Mouse (Mus musculus) lung, adult 2 months (tissue): ENCODE results near the gene Zscan12.

Source experiments
- CTCF ChIP-seq: fragments of 200-500 bp; IDR thresholded peaks from 2 replicates; pipeline ENCODE4 v1.5.1; 2011; ENCODE audit warnings: mild to moderate bottlenecking, low read length, control low read depth; ENCODE audit not compliant: insufficient read depth
- POLR2A ChIP-seq: fragments of 200-500 bp; IDR thresholded peaks from 2 replicates; pipeline ENCODE4 v1.6.1; 2011; ENCODE audit warnings: low read depth, mild to moderate bottlenecking, control low read depth, low read length, borderline replicate concordance; ENCODE audit errors: extremely low read depth

DNA sequence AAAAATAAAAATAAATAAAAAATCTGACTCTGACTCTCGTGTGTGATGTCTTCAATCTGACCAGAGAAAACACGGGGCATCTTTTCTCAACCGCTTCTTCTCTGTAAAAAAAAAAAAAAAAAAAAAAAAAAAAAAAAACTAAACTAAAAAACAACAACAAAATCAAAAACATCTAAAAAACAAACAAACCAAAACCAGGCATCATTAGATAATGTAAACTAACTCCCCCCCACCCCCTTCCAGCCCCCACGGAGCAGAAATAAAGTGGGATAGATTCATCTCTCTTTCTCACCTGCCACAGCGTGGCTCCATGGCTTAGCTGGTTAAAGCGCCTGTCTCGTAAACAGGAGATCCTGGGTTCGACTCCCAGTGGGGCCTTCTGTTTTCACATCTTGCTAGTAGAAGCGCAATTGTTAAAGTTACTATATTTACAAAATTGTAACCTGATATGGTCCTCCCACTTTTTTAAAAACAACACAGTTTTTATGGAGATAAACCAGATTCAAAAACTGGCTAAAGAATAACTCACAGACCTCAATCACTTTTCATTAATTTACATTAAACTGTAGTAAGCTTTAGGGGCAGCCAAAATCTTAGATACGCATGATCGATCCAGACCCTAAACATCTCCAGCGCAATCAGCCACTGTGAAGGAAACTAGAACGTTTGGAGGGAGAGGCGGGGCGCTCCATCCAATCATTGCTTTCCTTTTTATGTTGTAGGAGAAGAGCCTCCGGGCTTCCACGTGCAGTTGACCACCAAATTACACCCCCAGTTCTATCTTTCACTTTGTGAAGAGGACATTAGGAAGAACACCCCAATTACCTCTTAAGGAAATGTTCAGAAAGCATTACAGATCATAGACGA is 39.9 kb upstream of the Zscan12 start:
- no peak for TF ChIP-seq CTCF
- no peak for TF ChIP-seq POLR2A
